Mouse (Mus musculus) cerebellum, adult 11-12 months (tissue): ENCODE measurements around the gene Foxf1.

Source experiments
- DNase-seq: peaks from one replicate; pipeline ENCODE4 v3.0.0; 2022

The Foxf1 gene

GRCm38 (mm10) chr8:121134102-121134501 is 49.9 kb downstream of the Foxf1 start:
- no peak for DNase-seq

GRCm38 (mm10) chr8:121134512-121134911 is 50.3 kb downstream of the Foxf1 start:
- DNase-seq: no peak

DNA sequence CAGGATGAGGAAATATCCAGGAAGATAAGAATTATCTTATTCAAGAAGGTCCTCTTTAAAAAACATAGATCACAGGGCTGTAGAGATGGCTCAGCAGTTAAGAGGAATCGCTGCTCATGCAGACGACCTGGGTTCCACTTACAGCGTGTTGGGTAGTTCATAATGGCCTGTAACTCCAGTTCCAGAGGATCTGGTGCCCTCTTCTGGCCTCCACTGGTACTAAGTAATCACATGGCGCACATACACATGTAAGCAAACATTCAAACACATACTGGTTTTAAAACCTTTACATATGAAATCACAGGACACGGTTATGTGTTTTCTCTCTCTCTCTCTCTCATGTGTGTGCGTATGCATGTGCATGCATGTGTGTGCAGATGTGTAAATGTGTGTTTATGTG is 52.7 kb downstream of the Foxf1 start:
- DNase-seq: no peak
